Mouse (Mus musculus) ES-Bruce4 (cell line): ENCODE measurements around the gene Il31ra. TPM values are rescaled to one million over a fixed set of nuclear protein-coding genes. Genes with fewer than 3 reads are reported as not detected.

ENCODE experiments used
- H3K27ac ChIP-seq: 2 replicates; pipeline ENCODE4 v1.5.1; 2012; ENCODE audit warnings: low read length, inconsistent platforms; ENCODE audit not compliant: insufficient read depth
- H3K27me3 ChIP-seq: 2 replicates; pipeline ENCODE4 v1.6.1; 2012; ENCODE audit warnings: mild to moderate bottlenecking, low read length, inconsistent platforms; ENCODE audit not compliant: control insufficient read depth, poor library complexity, insufficient read depth, severe bottlenecking
- H3K36me3 ChIP-seq: 2 replicates; pipeline ENCODE4 v1.6.1; 2012; ENCODE audit warnings: inconsistent platforms, mild to moderate bottlenecking, low read length, moderate library complexity; ENCODE audit not compliant: control insufficient read depth, poor library complexity, insufficient read depth, severe bottlenecking
- H3K4me1 ChIP-seq: one replicate; pipeline ENCODE4 v1.8.1; 2011; ENCODE audit warnings: low read length; ENCODE audit not compliant: control insufficient read depth, insufficient read depth
- H3K4me3 ChIP-seq: 2 replicates; pipeline ENCODE4 v1.5.1; 2011; ENCODE audit warnings: low read depth, mild to moderate bottlenecking, low read length
- H3K9ac ChIP-seq: 2 replicates; pipeline ENCODE4 v1.6.1; 2012; ENCODE audit warnings: low read depth, mild to moderate bottlenecking, inconsistent platforms; ENCODE audit not compliant: poor library complexity, severe bottlenecking
- H3K9me3 ChIP-seq: replicated peaks from 2 replicates; pipeline ENCODE4 v1.6.1; 2012; ENCODE audit warnings: mild to moderate bottlenecking, low read length, inconsistent platforms; ENCODE audit not compliant: control insufficient read depth, poor library complexity, insufficient read depth, severe bottlenecking
- CTCF ChIP-seq: IDR thresholded peaks from one replicate; pipeline ENCODE4 v1.8.1; 2011; ENCODE audit warnings: low read depth, low read length
- EP300 ChIP-seq: IDR thresholded peaks from 2 replicates; pipeline ENCODE4 v1.6.1; 2011; ENCODE audit warnings: low read depth, low read length; ENCODE audit not compliant: insufficient read depth
- POLR2A ChIP-seq: IDR thresholded peaks from one replicate; pipeline ENCODE4 v1.8.1; 2011; ENCODE audit warnings: low read length; ENCODE audit not compliant: insufficient read depth
- polyA plus RNA-seq: library from polyadenylated mRNA; stranded (reverse); fragments of >200 nt; gene quantifications from 2 replicates; pipeline ENCODE4 v1.2.4, GENCODE M21; 2011; ENCODE audit warnings: low read depth; ENCODE audit not compliant: missing spikeins, insufficient read depth, insufficient read length

Il31ra gene
- polyA plus RNA-seq, 1 experiment = not detected

DNA sequence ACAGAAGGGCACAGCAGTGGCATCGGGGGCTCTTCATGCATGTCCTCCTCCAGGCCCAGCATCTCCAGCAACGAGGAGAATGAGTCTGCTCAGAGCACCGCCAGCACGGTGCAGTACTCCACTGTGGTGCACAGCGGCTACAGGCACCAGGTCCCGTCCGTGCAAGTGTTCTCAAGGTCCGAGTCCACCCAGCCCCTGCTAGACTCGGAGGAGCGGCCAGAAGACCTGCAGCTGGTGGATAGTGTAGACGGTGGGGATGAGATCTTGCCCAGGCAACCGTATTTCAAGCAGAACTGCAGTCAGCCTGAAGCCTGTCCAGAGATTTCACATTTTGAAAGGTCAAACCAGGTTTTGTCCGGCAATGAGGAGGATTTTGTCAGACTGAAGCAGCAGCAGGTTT, 90.3 kb downstream of the Il31ra start:
- H3K4me3 ChIP-seq = no peak overlapping the region
- no peak for TF ChIP-seq EP300
- TF ChIP-seq CTCF = no peak
- no peak for TF ChIP-seq POLR2A

DNA sequence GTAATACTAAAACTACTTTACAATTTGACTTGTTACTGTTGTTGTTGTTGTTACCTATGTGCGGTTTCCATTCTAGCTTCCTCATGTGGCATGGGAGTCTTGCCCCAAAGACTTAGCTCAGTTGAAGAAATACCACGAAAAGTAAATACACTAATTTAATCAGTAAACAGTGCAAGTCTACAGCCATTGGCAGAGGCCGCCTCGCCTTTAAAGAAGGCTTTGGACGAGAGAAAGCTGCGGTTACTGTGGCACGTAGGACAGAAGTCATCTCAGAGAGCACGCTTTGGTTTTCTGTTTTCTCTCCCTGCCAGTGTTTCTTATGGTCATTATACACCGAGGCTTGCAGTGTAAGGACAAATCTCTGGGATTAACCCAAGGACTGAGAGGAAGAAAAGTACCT, 93.7 kb downstream of the Il31ra start:
- Histone ChIP-seq H3K9ac (no peak overlapping the region), H3K27me3 (no peaks in the 10 kb centered on the region), H3K4me3 (no peak overlapping the region), H3K27ac (no peak overlapping the region), H3K36me3 (peaks cover 62% of the 10 kb centered on the region), H3K9me3 (no peaks in the 10 kb centered on the region), H3K4me1 (no peaks in the 10 kb centered on the region)
- no peak for TF ChIP-seq CTCF
- no peak for TF ChIP-seq POLR2A
- no peak for TF ChIP-seq EP300

More for the DNA sequence above, 90.3 kb downstream of the Il31ra start:
- H3K4me1 ChIP-seq = no peaks in the 10 kb centered on the region
- H3K36me3 ChIP-seq = peaks cover 59% of the 10 kb centered on the region
- no peak overlapping the region for H3K9ac ChIP-seq
- H3K27ac ChIP-seq = no peak overlapping the region
- H3K9me3 ChIP-seq = no peaks in the 10 kb centered on the region
- no peaks in the 10 kb centered on the region for H3K27me3 ChIP-seq

DNA sequence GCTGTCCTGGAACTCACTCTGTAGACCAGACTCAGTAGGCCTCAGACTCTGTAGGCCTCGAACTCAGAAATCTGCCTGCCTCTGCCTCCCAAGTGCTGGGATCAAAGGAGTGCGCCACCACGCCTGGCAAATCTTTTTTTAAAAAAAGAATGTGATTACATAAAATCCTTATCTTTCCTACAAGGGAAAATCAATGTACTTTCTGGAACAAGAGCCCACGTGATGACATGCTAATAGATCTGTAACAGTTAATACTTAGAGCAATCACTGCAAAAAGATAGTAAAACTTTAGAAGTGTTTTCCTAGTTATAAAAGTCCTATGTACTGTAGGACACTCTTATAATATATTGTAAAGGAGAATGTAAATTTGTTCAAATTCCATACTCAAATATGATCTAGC, 94.1 kb downstream of the Il31ra start:
- Histone ChIP-seq H3K4me1 (no peaks in the 10 kb centered on the region), H3K9me3 (no peaks in the 10 kb centered on the region), H3K27me3 (no peaks in the 10 kb centered on the region), H3K4me3 (no peak overlapping the region), H3K9ac (no peak overlapping the region), H3K27ac (no peak overlapping the region), H3K36me3 (peaks cover 60% of the 10 kb centered on the region)
- TF ChIP-seq POLR2A (no peak), CTCF (no peak), EP300 (no peak)

DNA sequence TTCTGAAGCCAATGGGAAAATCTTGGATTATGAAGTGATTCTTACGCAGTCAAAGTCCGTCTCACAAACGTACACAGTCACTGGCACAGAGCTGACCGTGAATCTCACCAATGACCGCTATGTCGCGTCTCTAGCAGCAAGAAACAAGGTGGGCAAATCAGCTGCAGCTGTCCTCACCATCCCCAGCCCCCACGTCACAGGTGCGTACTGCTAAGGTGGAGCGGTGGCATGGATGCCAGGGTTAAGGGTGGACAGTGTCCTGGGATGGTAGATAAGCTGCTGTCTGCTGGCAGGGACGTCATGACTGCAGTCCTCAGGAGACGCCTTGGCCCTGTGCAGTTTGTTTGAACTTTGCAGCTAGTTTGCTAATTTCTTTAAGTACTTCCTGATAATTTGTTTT, 99.6 kb downstream of the Il31ra start:
- no peaks in the 10 kb centered on the region for H3K9me3 ChIP-seq

DNA sequence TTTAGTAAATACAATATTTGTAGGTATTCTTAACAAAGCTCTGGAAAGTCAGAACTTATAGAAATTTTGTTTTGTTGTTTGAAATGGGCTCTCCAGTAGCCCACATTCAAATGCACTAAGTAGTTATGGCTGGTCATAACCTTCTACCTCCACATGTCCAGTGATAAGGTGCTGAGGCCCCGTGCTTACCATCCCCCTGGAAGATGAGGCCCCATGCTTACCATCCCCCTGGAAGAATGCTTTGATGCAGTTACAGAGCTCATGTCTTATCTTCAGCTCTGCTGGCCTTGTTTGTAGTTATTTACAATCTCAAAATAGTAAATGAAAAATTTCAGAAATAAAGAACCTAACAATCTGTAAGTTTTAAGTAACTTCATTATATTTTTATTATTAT, 101.9 kb downstream of the Il31ra start:
- H3K27me3 ChIP-seq = no peaks in the 10 kb centered on the region
- no peak overlapping the region for H3K4me3 ChIP-seq
- H3K36me3 ChIP-seq = peaks cover 44% of the 10 kb centered on the region
- TF ChIP-seq EP300 (no peak), POLR2A (no peak)
- no peak overlapping the region for H3K27ac ChIP-seq
- no peak overlapping the region for H3K9ac ChIP-seq
- H3K9me3 ChIP-seq = no peaks in the 10 kb centered on the region
- no peaks in the 10 kb centered on the region for H3K4me1 ChIP-seq

More for the DNA sequence above, 99.6 kb downstream of the Il31ra start:
- peaks cover 44% of the 10 kb centered on the region for H3K36me3 ChIP-seq
- H3K27ac ChIP-seq = no peak overlapping the region
- H3K4me3 ChIP-seq = no peak overlapping the region
- no peaks in the 10 kb centered on the region for H3K4me1 ChIP-seq
- H3K27me3 ChIP-seq = no peaks in the 10 kb centered on the region
- H3K9ac ChIP-seq = no peak overlapping the region
- TF ChIP-seq POLR2A (no peak), EP300 (no peak), CTCF (no peak)

DNA sequence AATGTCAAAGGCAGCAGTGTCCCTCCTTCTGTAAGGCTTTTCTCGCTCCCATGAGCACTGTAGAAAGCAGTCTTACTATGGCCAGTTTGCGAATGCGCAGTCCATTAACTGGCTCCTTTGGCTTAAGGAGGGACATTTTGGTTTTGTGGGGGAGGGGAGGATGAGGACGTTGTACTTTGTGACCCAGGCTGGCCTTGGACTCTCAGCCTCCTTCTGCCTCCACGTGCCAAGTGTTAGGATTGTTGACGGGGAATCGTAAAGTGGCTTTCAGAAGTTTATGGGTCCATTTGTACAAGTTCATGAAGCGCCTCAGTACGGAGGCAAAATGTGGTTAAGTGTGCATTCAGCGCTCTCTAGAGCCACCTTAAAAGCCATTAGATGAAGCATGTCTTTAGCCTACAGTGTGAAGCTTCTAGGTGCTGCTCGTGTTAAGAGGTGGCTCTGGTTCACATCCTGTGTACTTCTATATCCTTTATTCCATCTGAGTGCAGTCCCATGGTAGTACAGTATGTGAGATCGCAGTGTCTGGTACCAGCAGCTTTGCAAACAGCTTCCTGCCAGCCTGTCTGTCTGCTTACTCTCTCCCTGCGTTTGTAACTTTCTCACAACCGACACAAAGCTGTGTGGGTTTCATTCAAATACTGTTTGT, 102.4 kb downstream of the Il31ra start:
- Histone ChIP-seq H3K9ac (no peak overlapping the region), H3K27ac (no peak overlapping the region), H3K36me3 (peaks cover 44% of the 10 kb centered on the region), H3K4me1 (no peaks in the 10 kb centered on the region), H3K27me3 (no peaks in the 10 kb centered on the region), H3K4me3 (no peak overlapping the region), H3K9me3 (no peaks in the 10 kb centered on the region)
- TF ChIP-seq CTCF (no peak), EP300 (no peak), POLR2A (no peak)
